Mouse (Mus musculus) right cerebral cortex, adult 2 months (tissue): ENCODE measurements at regions not wholly inside any gene's neighbourhood (a gene's known extent, or its start where the extent isn't known, plus 50 kb on each side); places are given as distances from the start of the nearest gene placed in this dataset.

Experiments used
- DNase-seq, 2 experiments: peaks; one replicate each; pipeline ENCODE4 v3.0.0; 2021 to 2022; ENCODE audit warnings: low spot score in 2 of 2

- no peak for DNase-seq
These were observed 90.8 kb downstream of the Iyd start for GRCm38 (mm10) chr10:3630763-3631223.

DNA sequence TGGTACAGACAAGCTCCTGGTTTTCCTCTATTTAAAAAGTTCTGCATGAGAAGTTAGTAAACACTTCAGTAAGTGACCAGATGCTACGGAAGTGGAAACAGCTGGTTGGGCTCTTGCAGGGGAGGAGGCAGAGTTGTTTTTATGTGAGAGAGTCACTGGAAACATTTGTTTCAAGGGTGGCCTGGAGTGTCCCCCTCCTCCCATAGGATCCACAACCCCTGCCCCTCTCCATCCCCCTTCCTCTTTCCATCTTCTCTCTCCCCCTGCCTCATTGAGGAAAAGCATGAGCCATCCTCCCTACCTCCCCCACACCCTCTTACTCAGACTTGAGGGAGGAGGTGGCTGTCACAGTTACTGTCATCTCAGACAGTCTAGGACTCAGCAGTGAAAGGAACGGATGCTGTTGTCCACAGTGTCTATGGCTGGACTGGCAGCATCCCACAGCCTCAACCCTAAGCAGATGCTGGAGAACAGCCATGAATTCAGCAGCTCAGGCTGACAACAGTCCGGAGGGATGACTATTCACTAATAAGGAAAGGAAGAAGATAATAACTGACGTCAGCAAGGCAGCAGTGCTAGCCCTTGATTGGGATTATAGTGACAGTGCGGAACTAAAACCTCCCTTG, 93.9 kb downstream of the Iyd start:
- DNase-seq = peak; percentile 8 to 9

DNA sequence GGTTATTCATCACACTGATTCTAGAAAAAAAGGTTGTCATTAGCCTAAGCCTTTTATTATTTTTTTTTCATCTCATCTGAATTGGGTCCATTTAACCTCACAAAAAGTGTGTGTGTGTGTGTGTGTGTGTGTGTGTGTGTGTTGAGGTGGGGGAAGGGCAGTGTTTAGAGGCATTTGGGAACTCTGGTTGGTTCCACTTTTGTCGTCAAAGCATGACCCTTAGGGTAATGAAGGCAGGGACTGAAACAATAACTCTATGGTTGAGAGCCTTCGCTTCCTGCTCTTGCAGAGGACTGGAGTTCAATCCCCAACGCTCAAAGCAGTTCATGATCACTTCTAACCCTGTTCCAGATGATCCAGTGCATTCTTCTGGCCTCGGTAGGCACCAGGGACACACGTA, 96.1 kb upstream of the Plekhg1 start:
- no peak for DNase-seq

GRCm38 (mm10) chr10:3645030-3645429, 95.1 kb upstream of the Plekhg1 start:
- DNase-seq = peak; percentile 25 to 29

DNA sequence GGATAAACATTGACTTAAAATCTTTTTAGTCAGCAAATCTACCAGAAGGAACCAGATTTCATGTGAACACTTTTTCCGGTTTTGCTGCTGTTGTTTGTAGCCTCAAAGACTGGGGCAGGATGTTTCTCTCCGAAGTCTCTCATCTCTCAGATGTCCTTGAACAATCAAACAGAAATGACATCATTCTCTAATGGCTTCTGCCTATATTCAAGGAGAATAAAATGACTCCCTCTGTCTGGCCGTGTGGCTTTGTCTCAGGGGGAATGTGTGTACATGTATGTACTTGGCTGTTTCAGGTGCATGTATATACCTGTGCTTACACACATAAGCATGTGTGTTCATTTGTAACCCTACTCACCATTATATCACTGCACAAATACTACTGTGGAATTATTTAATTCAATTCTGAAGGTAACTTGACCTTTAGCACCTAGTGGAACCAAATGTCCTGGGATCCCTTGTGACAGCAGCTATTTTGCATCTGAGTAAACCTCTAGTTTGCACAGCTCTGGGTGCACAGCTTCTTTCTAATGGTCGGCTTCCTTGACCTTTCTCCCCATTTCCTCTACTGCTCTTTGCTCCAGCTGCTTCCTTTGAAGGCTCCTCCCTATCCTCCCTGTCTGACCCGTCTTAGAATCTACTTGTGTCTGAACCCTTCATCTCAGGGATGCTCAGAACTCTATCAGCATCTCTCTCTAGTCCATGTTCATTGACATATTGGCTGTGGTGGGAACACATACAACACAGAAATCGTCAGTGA, 93.8 kb upstream of the Plekhg1 start:
- no peak for DNase-seq

DNA sequence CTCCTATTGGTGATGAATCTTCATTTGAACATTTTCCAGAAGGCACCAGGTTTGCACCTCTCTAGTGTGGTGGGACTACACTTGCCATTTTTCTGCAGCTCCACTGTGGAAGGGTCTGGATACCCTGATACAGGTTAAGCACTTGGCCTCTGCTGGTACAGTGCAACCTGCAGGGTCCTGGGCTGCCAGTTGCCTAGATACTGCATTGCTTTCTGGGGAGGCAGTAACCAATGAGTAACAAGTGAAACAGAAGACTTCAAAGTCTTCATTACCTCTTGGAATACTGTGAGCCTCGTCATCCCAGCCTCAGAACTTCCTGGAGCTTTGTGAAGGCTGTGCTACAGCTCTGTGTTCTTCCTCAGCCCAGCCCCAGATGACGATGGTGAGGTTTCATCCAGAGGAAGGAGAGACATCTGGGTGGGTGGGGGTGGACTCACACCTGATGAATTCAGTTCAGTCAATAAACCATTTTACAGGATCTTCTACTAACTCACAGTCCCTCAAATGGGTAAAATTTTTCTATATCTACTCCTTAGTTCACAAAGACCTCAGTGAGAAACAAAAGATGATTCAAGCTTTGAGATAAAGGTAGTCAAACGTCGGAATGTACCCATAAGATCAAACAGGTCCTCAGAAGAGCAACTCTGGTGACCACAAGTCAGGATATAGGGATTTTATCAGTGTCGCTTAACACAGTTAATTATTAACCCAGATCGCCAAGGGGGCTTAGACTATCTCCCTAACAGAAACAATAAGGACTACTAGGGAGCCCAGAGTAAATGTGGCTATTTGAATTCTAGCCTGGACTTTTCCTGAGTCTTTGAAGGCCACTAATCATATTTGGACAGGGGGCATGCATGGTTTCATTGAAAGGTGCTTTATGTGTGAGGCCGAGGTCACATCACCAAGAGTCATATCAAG, 92.1 kb upstream of the Plekhg1 start:
- no peak for DNase-seq

GRCm38 (mm10) chr10:3649983-3650382, 90.2 kb upstream of the Plekhg1 start:
- DNase-seq = no peak

DNA sequence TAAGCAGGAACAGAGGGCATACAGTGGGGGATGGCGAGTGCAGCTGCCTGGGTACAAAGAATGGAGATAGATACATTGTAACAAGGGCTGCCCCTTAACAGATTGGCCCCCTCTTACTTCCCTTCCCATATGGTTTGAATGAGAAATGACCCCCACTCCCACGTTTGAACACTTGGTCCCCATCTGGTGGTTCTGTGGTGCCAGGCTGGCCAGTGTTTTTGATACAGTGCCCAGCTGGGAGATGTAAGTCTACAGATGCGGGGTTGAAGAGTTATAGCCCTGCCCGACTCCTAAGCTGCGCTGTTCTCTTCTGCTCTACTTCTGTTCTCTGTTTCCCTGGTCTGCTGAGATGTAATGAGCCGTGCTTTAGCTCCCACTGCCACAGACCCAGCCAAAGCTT, 89.6 kb upstream of the Plekhg1 start:
- DNase-seq = no peak

- DNase-seq = no peak
These were observed 87.6 kb upstream of the Plekhg1 start for GRCm38 (mm10) chr10:3652522-3652921.

DNA sequence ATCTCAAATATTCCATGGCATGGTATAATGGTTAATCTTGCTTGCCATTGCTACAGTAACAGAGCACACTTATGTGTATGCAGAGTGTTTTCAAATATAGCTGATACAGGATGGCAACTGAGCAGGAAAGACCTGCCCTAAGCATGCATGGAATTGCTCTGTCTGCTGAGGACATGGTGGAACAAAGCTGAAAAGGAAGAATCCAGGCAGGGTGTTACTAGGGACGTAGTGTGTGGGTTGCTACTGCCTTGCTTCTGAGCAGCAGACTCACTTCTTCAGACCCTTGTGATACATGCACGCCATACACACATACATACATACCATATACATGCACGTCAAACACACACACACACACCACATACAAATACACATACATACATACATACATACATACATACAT, 84.1 kb upstream of the Plekhg1 start:
- no peak for DNase-seq

DNA sequence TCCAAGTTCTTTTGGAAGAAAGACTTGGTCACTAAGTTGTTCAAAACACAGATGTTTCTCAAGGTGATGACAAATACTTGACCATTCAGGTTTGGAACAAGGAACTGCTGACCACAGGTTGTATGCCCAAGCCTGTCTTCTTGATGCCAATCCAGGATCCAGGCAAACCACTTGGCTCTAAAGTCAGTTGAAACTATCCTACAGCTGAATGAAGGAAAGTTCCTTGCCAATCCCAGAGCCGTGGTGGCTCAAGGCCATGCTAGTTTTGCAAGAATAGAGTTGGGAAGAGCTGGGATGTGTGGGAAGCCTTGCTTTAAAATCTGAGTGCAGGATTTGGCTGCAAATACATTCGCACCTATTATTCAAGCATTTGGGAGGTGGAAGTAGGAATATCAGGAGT, 78.0 kb upstream of the Plekhg1 start:
- DNase-seq = no peak

DNA sequence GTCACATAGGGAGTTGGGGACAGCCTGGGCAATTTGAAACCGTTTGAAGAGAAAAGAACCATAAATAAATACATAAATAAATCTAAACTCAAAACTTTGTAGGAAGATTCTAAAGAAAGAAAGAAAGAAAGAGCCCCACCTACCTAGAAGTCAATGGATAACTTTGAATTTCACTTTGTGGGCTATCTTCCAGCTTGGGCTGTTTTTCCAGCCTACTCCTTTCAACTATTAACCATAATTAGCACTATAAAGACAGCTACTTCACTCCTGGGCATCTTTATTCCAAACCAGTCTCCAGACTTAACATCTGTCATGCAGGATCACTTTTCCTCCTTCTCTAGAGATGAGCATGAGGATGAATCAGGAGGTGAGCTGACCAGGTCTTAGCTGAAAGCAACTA, 77.6 kb upstream of the Plekhg1 start:
- DNase-seq = no peak

DNA sequence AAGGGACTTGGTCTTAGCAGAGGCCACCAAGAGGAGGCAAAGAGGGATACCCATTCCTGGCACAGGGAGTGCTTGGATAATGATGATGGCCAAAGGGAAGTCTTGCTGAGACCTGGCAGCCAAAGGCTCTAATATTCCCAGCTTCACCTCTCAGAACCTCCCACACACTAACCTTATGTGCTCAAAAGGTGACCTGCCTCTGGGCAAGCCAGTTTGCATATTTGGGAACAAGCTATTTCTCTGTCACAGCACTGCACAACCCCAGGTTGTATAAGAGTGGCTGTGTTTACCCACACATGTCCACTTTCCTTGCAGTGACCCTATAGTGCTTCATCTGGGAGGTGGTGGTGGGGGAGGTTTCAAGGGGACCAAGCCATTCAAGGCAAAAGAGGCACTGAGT, 76.9 kb upstream of the Plekhg1 start:
- DNase-seq = no peak

DNA sequence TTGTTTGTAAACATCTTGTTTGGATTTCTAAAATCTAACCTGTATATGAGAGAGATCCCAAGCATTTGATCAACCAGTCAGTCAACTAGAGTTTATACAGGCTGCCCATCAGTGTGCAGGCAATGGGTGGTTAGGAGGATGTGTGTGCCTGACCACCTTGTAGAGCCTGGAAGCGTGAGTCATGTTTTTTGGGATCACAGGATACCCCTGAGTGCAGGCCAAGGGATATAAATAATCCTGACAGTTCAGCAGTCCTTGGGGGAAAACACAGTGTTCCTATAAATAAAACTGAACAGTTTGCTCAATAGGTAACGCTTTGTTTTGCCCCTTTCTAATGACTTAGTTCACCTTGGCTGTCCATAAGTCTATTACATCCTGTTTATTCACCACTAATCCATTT, 55.7 kb upstream of the Plekhg1 start:
- DNase-seq = no peak
